Mouse (Mus musculus) testis, adult 2 months (tissue): ENCODE data around the gene Trim50.

Experiments
- CTCF ChIP-seq: fragments of 200-500 bp; IDR thresholded peaks from 2 replicates; pipeline ENCODE4 v1.5.1; 2012; ENCODE audit warnings: low read depth, mild to moderate bottlenecking, inconsistent platforms, low read length, moderate library complexity; ENCODE audit not compliant: control insufficient read depth, insufficient read depth, insufficient replicate concordance
- POLR2A ChIP-seq: fragments of 200-500 bp; IDR thresholded peaks from 2 replicates; pipeline ENCODE4 v1.6.1; 2012; ENCODE audit warnings: low read depth, mild to moderate bottlenecking, inconsistent platforms, low read length, moderate library complexity; ENCODE audit not compliant: control insufficient read depth

DNA sequence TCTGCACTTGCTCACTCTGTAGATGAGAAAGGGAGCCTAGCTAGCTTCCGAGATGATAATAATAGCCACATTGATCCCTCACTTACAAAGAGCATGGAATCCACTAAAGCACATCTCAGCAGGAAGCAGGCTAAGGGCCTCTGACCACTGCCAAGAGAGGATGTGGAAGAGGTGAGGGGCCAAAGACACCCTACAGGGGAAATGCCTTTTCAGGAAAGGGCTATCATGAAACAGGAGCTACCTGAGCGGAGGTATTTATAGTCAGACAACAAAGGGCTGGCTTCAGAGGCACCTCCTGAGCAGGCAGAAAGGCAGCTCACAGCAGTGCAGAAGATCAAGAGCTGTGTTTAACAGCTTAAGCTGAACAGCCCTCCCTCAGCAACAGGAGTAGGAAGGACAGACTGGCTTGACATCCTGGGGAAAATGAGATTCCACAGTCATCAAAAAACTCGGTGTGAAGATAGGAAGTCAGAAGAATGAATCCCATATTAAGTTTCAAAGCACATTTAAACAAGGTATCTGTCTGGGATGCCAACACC, 26.9 kb upstream of the Trim50 start:
- no peak for TF ChIP-seq POLR2A
- no peak for TF ChIP-seq CTCF
